Mouse (Mus musculus) stomach, postnatal 0 days (tissue): ENCODE data around the gene Slc44a4. TPM values are rescaled to one million over a fixed set of nuclear protein-coding genes. Genes with fewer than 3 reads are reported as not detected.

Experiments
- ATAC-seq: fragments of 200-750 bp; cut with Nextera tagmentation; 2 replicates; pipeline ENCODE4 v1.8.0; 2017; ENCODE audit not compliant: low FRiP score, low TSS enrichment
- DNase-seq: peaks from one replicate; pipeline ENCODE4 v3.0.0-alpha.2; 2016; ENCODE audit warnings: low spot score
- H3K27ac ChIP-seq: fragments of 300-500 bp; sonication (generic); replicated peaks from 2 replicates; pipeline ENCODE4 v1.5.1; 2014; ENCODE audit warnings: mild to moderate bottlenecking, control low read depth
- H3K27me3 ChIP-seq: fragments of 300-500 bp; sonication (generic); 2 replicates; pipeline ENCODE4 v1.6.1; 2014; ENCODE audit warnings: low read length; ENCODE audit not compliant: control insufficient read depth, insufficient read depth
- H3K36me3 ChIP-seq: fragments of 300-500 bp; sonication (generic); 2 replicates; pipeline ENCODE4 v1.6.1; 2014; ENCODE audit warnings: low read length, mixed read lengths; ENCODE audit not compliant: control insufficient read depth, insufficient read depth
- H3K4me1 ChIP-seq: fragments of 300-500 bp; sonication (generic); replicated peaks from 2 replicates; pipeline ENCODE4 v1.6.1; 2014; ENCODE audit warnings: antibody characterized with exemption; ENCODE audit not compliant: control insufficient read depth, insufficient read depth
- H3K4me2 ChIP-seq: fragments of 300-500 bp; sonication (generic); replicated peaks from 2 replicates; pipeline ENCODE4 v1.6.1; 2014; ENCODE audit warnings: low read depth, mild to moderate bottlenecking, control low read depth, moderate library complexity
- H3K4me3 ChIP-seq: fragments of 300-500 bp; sonication (generic); 2 replicates; pipeline ENCODE4 v1.5.1; 2014; ENCODE audit warnings: low read depth, low read length, control low read depth
- H3K9ac ChIP-seq: fragments of 300-500 bp; sonication (generic); 2 replicates; pipeline ENCODE4 v1.6.1; 2014; ENCODE audit warnings: mild to moderate bottlenecking, low read length, control low read depth, mixed read lengths
- H3K9me3 ChIP-seq: fragments of 300-500 bp; sonication (generic); 2 replicates; pipeline ENCODE4 v1.6.1; 2016; ENCODE audit warnings: low read length; ENCODE audit not compliant: control insufficient read depth
- CTCF ChIP-seq: IDR thresholded peaks from 2 replicates; pipeline ENCODE4 v1.5.1; 2016; ENCODE audit warnings: antibody characterized with exemption, low read depth, mild to moderate bottlenecking, moderate library complexity
- EP300 ChIP-seq: optimal IDR thresholded peaks from 2 replicates; pipeline ENCODE3; 2016; ENCODE audit warnings: antibody characterized with exemption
- WGBS: fragments of 180-500 bp; shearing (Covaris S2); extraction: QIAGEN DNeasy Blood & Tissue Kit; methylation state at CpG from one replicate; pipeline ENCODE4 v1.1.7; 2014; 5-methylcytosine and 5-hydroxymethylcytosine counted together
- polyA plus RNA-seq: library from polyadenylated mRNA; unstranded; fragments of >200 nt; fragmentation: Nextera tagmentation; extraction: Ambion mirVana; gene quantifications from 2 replicates; pipeline ENCODE4 v1.2.1, GENCODE M21; 2015

Slc44a4 gene
- polyA plus RNA-seq, 1 experiment from 2014 or later, result 31.2 TPM

- peak within 1 kb of the TSS; percentile 31 for H3K4me2 ChIP-seq
- DNase-seq (no peak), ATAC-seq (peak; percentile 31; the same call in 1 of the 2 replicates)
- no peaks in the 10 kb centered on the region for H3K9me3 ChIP-seq
- no peak within 1 kb of the TSS for H3K27ac ChIP-seq
- 0 out of 2 replicates have a peak within 1 kb of the TSS, but pooled peaks have one; percentile 2 for H3K4me3 ChIP-seq
- TF ChIP-seq CTCF (no peak), EP300 (no peak)
- 9% methylated on average over 15 of the region's 15 CpGs for WGBS
- no peaks in the 10 kb centered on the region for H3K4me1 ChIP-seq
- H3K36me3 ChIP-seq, result no peaks in the 10 kb centered on the region
- peak within 1 kb of the TSS; percentile 27; the same call in 1 of the 2 replicates for H3K9ac ChIP-seq
- H3K27me3 ChIP-seq, result no peaks in the 10 kb centered on the region
Observed at GRCm38 (mm10) chr17:34881683-34882310, 32.5 kb upstream of the Slc44a4 start, which contains the start of gene Gm20547. Gene Gm20547, minus strand, starts transcription at chr17:34882042.

- DNase-seq (no peak), ATAC-seq (no peak)
- Histone ChIP-seq H3K36me3 (no peaks in the 10 kb centered on the region), H3K27me3 (no peaks in the 10 kb centered on the region), H3K4me3 (no peak overlapping the region), H3K27ac (no peak overlapping the region), H3K9ac (no peak overlapping the region), H3K4me1 (no peaks in the 10 kb centered on the region), H3K9me3 (no peaks in the 10 kb centered on the region), H3K4me2 (no peak overlapping the region)
- WGBS, result 61% methylated on average over 3 of the region's 3 CpGs
- no peak for TF ChIP-seq EP300
- peak; percentile 55 for TF ChIP-seq CTCF
Observed at GRCm38 (mm10) chr17:34883332-34883731, 30.9 kb upstream of the Slc44a4 start.

- no peak for DNase-seq
- Histone ChIP-seq H3K27me3 (no peaks in the 10 kb centered on the region), H3K36me3 (no peaks in the 10 kb centered on the region), H3K27ac (no peak overlapping the region), H3K4me3 (no peak overlapping the region), H3K4me2 (no peak overlapping the region), H3K4me1 (no peaks in the 10 kb centered on the region), H3K9ac (no peak overlapping the region), H3K9me3 (no peaks in the 10 kb centered on the region)
- 86% methylated on average over 6 of the region's 6 CpGs for WGBS
- TF ChIP-seq EP300, result no peak
- no peak for TF ChIP-seq CTCF
- ATAC-seq, result no peak
Observed at GRCm38 (mm10) chr17:34884704-34885103, 29.6 kb upstream of the Slc44a4 start.

GRCm38 (mm10) chr17:34885615-34886014, 28.7 kb upstream of the Slc44a4 start:
- Histone ChIP-seq H3K27ac (no peak overlapping the region), H3K36me3 (no peaks in the 10 kb centered on the region), H3K4me1 (no peaks in the 10 kb centered on the region), H3K27me3 (no peaks in the 10 kb centered on the region), H3K4me2 (no peak overlapping the region), H3K9me3 (no peaks in the 10 kb centered on the region), H3K4me3 (no peak overlapping the region), H3K9ac (no peak overlapping the region)
- DNase-seq (no peak), ATAC-seq (no peak)
- TF ChIP-seq CTCF (no peak), EP300 (no peak)
- WGBS, result 74% methylated on average over 3 of the region's 3 CpGs

GRCm38 (mm10) chr17:34887942-34888341, 26.3 kb upstream of the Slc44a4 start:
- WGBS, result 83% methylated on average over 5 of the region's 5 CpGs
- no peak for ATAC-seq
- TF ChIP-seq EP300 (no peak), CTCF (no peak)
- Histone ChIP-seq H3K27ac (no peak overlapping the region), H3K4me2 (no peak overlapping the region), H3K4me1 (no peaks in the 10 kb centered on the region), H3K36me3 (no peaks in the 10 kb centered on the region), H3K9me3 (no peaks in the 10 kb centered on the region), H3K27me3 (no peaks in the 10 kb centered on the region), H3K9ac (no peak overlapping the region), H3K4me3 (no peak overlapping the region)
- no peak for DNase-seq

- H3K4me1 ChIP-seq, result no peaks in the 10 kb centered on the region
- H3K27ac ChIP-seq, result no peak overlapping the region
- H3K4me2 ChIP-seq, result no peak overlapping the region
- no peak for DNase-seq
- H3K9me3 ChIP-seq, result no peaks in the 10 kb centered on the region
- H3K9ac ChIP-seq, result no peak overlapping the region
- H3K27me3 ChIP-seq, result no peaks in the 10 kb centered on the region
- no peak for ATAC-seq
- TF ChIP-seq CTCF (no peak), EP300 (no peak)
- no peaks in the 10 kb centered on the region for H3K36me3 ChIP-seq
- 80% methylated on average over 12 of the region's 12 CpGs for WGBS
- no peak overlapping the region for H3K4me3 ChIP-seq
Observed at GRCm38 (mm10) chr17:34890074-34890743, 24.1 kb upstream of the Slc44a4 start.
